Mouse (Mus musculus): ENCODE measurements around the gene Prr5. TPM values are rescaled to one million over a fixed set of nuclear protein-coding genes. Genes with fewer than 3 reads are reported as not detected.

Gene Prr5
- total and polyA plus RNA-seq, 2 experiments from 2014 or later, result 34.2 to 36.6 TPM

DNA sequence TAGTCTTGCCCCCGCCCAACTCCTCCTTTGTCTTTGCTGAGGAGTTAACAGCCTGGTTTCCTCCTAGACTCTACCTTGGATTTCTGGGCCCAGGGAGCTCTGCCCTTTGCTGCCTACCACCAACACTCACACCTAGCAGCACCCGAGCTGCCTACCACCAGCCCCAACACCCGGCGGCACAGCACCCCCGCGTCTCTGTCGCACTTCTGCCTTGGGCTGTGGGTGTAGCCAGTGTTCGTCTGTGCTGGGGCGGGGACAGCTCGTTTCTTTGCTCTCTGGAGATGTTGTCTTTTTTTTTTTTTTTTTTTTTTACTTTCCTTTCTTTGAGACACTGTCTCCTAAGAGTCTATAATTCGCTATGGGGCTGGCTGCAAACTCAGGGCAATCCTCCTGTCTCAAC, 8.5 kb downstream of the Prr5 start:
- no peaks in the 10 kb centered on the region for H3K9me3 ChIP-seq (ENCODE audit: low read length)
- TF ChIP-seq CTCF (IDR thresholded peaks at IDR 0.05; ENCODE audit: low read depth), result no peak
- H3K27ac ChIP-seq, result no peak overlapping the region
- DNase-seq (ENCODE audit: low spot score) (no peak), ATAC-seq (no peak)
- H3K4me3 ChIP-seq (ENCODE audit: low read length), result no peak overlapping the region
- H3K4me1 ChIP-seq (ENCODE audit: insufficient read depth, low read length), result peaks cover 11% of the 10 kb centered on the region
- 0 out of 2 replicates have a peak, but pooled peaks cover 2% of the 10 kb centered on the region for H3K27me3 ChIP-seq (ENCODE audit: insufficient read depth, low read length)
- no peak overlapping the region for H3K4me2 ChIP-seq (ENCODE audit: low read depth, low read length)
- WGBS, result 71% methylated on average over 11 of the region's 11 CpGs
- no peaks in the 10 kb centered on the region for H3K36me3 ChIP-seq (ENCODE audit: insufficient read depth, low read length)
- no peak overlapping the region for H3K9ac ChIP-seq (replicated peaks; ENCODE audit: low read length)

DNA sequence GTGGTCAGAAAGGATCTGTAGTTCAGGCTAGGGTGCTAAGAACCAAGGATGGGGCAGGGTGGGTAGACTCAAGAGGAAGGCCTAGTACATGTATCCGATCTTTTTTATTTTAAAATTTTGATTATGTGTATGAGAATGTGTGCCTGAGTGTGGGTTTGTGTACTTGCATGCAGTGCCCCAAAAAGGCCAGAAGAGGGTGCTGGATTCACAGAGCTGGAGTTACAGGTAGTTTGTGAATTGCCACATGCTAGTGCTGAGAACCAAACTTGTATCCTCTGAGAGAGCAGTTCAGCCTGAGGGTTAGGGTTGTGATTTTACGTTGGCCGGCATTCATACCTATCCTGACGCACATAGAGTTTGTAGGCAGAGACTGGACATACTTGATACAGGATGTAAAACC, 9.7 kb downstream of the Prr5 start:
- Histone ChIP-seq H3K4me3 (ENCODE audit: low read length) (no peak overlapping the region), H3K4me1 (ENCODE audit: insufficient read depth, low read length) (peaks cover 11% of the 10 kb centered on the region), H3K27me3 (ENCODE audit: insufficient read depth, low read length) (0 out of 2 replicates have a peak, but pooled peaks cover 2% of the 10 kb centered on the region), H3K4me2 (ENCODE audit: low read depth, low read length) (no peak overlapping the region), H3K9me3 (ENCODE audit: low read length) (no peaks in the 10 kb centered on the region), H3K9ac (replicated peaks; ENCODE audit: low read length) (no peak overlapping the region), H3K36me3 (ENCODE audit: insufficient read depth, low read length) (no peaks in the 10 kb centered on the region), H3K27ac (no peak overlapping the region)
- DNase-seq (ENCODE audit: low spot score) (no peak), ATAC-seq (no peak)
- peak; percentile 65 for TF ChIP-seq CTCF (IDR thresholded peaks at IDR 0.05; ENCODE audit: low read depth)
- 97% methylated on average over 4 of the region's 4 CpGs for WGBS

- peaks cover 11% of the 10 kb centered on the region for H3K4me1 ChIP-seq (ENCODE audit: insufficient read depth, low read length)
- H3K4me2 ChIP-seq (ENCODE audit: low read depth, low read length), result no peak overlapping the region
- DNase-seq (ENCODE audit: low spot score) (no peak), ATAC-seq (no peak)
- TF ChIP-seq CTCF (IDR thresholded peaks at IDR 0.05; ENCODE audit: low read depth), result no peak
- H3K9ac ChIP-seq (replicated peaks; ENCODE audit: low read length), result no peak overlapping the region
- no peak overlapping the region for H3K27ac ChIP-seq
- no peaks in the 10 kb centered on the region for H3K36me3 ChIP-seq (ENCODE audit: insufficient read depth, low read length)
- 73% methylated on average over 3 of the region's 3 CpGs for whole genome bisulfite sequencing
- H3K27me3 ChIP-seq (ENCODE audit: insufficient read depth, low read length), result 0 out of 2 replicates have a peak, but pooled peaks cover 2% of the 10 kb centered on the region
- H3K9me3 ChIP-seq (ENCODE audit: low read length), result no peaks in the 10 kb centered on the region
- no peak overlapping the region for H3K4me3 ChIP-seq (ENCODE audit: low read length)
These were observed 10.4 kb downstream of the Prr5 start for GRCm38 (mm10) chr15:84679794-84680193.

DNA sequence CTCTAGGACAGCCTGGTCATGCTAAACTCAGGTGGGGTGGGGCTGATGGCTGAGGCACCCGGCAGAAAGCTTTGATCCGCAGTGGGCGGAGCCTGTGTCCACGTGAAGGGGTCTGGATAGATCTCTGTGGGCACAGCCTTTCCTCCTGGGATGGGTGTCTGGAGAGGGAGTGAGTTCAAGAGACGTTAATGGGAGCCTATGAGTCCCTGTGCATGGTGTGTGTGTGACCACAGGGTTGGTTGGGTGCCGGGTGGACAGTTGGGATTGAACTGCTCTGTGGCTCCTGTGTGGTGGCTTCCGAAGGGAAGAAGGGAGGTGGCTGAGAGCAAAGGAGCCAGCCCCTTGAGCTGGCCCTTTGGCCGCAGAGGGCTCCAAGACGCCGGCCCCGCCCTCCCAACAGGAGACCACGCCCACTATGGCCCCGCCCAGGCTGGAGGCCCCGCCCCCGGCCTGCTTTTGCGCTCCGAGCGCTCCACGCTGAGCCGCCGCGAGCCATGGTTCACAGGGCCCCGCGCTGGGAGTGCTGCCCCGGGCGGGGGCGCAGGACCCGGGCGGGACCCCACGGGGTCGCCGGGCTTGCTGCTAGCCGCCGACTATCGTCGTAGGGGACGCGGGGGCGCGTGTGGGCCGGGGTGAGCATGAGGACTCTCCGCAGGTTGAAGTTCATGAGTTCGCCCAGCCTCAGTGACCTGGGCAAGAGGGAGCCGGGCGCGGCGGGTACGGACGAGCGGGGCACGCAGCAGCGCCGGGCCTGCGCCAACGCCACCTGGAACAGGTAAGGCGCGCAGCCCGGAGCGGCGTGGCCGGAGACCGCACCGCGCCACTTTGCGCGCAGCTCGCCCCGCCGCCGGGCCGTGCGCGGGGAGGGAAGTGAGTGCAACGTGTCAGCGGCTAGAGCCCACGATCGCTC, 11.4 kb downstream of the Prr5 start:
- Histone ChIP-seq H3K9ac (replicated peaks; ENCODE audit: low read length) (peak overlapping the region; percentile 62), H3K9me3 (ENCODE audit: low read length) (no peaks in the 10 kb centered on the region), H3K4me3 (ENCODE audit: low read length) (peak overlapping the region; percentile 54), H3K4me1 (ENCODE audit: insufficient read depth, low read length) (peaks cover 11% of the 10 kb centered on the region), H3K4me2 (ENCODE audit: low read depth, low read length) (peak overlapping the region; percentile 94), H3K36me3 (ENCODE audit: insufficient read depth, low read length) (no peaks in the 10 kb centered on the region), H3K27ac (peak overlapping the region; percentile 15; the same call in 1 of the 2 replicates), H3K27me3 (ENCODE audit: insufficient read depth, low read length) (0 out of 2 replicates have a peak, but pooled peaks cover 2% of the 10 kb centered on the region)
- ATAC-seq (peak; percentile 62), DNase-seq (ENCODE audit: low spot score) (peak; percentile 63)
- 3% methylated on average over 50 of the region's 77 CpGs for WGBS
- no peak for TF ChIP-seq CTCF (IDR thresholded peaks at IDR 0.05; ENCODE audit: low read depth)

DNA sequence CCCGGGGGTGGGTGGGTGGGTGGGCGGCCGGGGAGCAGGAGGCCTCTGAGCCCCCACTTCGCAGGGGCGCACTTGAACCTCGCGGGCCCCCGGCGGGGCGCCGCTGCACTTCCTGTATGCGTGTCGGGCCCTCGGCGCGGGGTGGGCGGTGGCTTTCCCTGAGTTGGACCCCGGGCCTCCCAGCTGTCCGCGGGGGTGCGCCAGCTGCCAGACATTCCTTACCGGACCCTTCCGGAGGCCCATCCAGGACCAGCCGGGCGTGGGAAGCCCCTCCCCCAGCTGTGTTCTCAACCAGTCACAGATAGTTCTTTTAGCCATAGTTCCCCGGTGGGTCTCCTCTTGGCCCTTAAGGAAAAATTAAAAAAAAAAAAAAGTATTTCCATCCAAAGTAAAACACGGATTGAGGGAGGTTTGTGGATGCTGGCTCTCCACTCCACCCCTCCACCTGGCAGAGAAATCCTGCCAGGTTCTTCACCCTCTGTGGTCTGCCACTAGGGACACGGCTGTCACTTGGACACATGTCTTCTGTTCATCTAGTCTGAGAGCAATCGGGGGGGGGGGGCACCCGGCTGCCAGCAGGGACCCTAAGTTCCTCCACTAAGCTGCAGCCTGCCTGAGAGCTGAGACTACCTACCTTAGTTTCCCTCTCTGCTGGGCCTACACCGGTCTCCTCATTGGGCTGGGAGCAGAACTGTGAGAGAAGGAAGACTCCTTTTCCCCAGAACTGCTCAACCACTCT, 12.2 kb downstream of the Prr5 start:
- WGBS, result 4% methylated on average over 31 of the region's 31 CpGs
- Histone ChIP-seq H3K4me1 (ENCODE audit: insufficient read depth, low read length) (peaks cover 11% of the 10 kb centered on the region), H3K27me3 (ENCODE audit: insufficient read depth, low read length) (0 out of 2 replicates have a peak, but pooled peaks cover 2% of the 10 kb centered on the region), H3K9ac (replicated peaks; ENCODE audit: low read length) (peak overlapping the region; percentile 62), H3K36me3 (ENCODE audit: insufficient read depth, low read length) (0 out of 2 replicates have a peak, but pooled peaks cover 3% of the 10 kb centered on the region), H3K4me3 (ENCODE audit: low read length) (peak overlapping the region; percentile 54), H3K9me3 (ENCODE audit: low read length) (no peaks in the 10 kb centered on the region), H3K4me2 (ENCODE audit: low read depth, low read length) (peak overlapping the region; percentile 94), H3K27ac (peak overlapping the region; percentile 15; the same call in 1 of the 2 replicates)
- peak; percentile 22 for TF ChIP-seq CTCF (IDR thresholded peaks at IDR 0.05; ENCODE audit: low read depth)
- DNase-seq (ENCODE audit: low spot score) (peak; percentile 43), ATAC-seq (peak; percentile 41; the same call in 1 of the 2 replicates)

DNA sequence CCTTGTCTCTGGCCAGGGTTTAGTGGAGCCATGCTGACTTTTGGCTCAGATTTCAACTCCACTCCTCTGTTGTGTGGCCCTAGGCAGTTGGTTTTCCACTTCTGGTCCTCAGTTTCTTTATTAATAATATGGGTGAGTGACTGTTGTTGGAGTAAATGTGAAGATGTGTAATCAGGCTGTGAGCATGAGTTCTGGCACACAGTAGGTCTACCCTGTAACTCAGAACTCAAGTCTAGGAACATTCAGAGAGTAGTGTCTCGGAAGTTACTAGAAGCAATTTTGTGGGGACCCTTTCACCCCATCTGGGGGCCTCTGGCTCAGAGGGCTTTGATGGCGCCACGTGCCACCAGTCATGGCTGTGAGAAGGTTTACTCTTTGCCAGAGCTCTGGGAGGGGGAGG, 12.8 kb downstream of the Prr5 start:
- no peak overlapping the region for H3K4me3 ChIP-seq (ENCODE audit: low read length)
- peak overlapping the region; percentile 94; the same call in 1 of the 2 replicates for H3K4me2 ChIP-seq (ENCODE audit: low read depth, low read length)
- 65% methylated on average over 3 of the region's 3 CpGs for WGBS

More for the DNA sequence above, 12.8 kb downstream of the Prr5 start:
- peaks cover 11% of the 10 kb centered on the region for H3K4me1 ChIP-seq (ENCODE audit: insufficient read depth, low read length)
- 0 out of 2 replicates have a peak, but pooled peaks cover 4% of the 10 kb centered on the region for H3K36me3 ChIP-seq (ENCODE audit: insufficient read depth, low read length)
- no peak overlapping the region for H3K9ac ChIP-seq (replicated peaks; ENCODE audit: low read length)
- no peak for ATAC-seq
- H3K27me3 ChIP-seq (ENCODE audit: insufficient read depth, low read length), result 0 out of 2 replicates have a peak, but pooled peaks cover 2% of the 10 kb centered on the region
- H3K9me3 ChIP-seq (ENCODE audit: low read length), result no peaks in the 10 kb centered on the region
- no peak for DNase-seq (ENCODE audit: low spot score)
- H3K27ac ChIP-seq, result no peak overlapping the region
- TF ChIP-seq CTCF (IDR thresholded peaks at IDR 0.05; ENCODE audit: low read depth), result no peak

Data from hindbrain, postnatal 0 days (tissue).